Mouse (Mus musculus) embryo, embryonic 11.5 days (tissue): ENCODE results near the gene Abcc4.
A peak's percentile ranks its signal among the peaks of the same experiment; 100 is the strongest.

ENCODE experiments used
- DNase-seq: peaks from one replicate; pipeline ENCODE4 v3.0.0-alpha.2; 2012; ENCODE audit warnings: low read depth, low spot score

Gene Abcc4

GRCm38 (mm10) chr14:118506591-118507146 lies 199.3 kb downstream of the Abcc4 start:
- peak; percentile 30 for DNase-seq

GRCm38 (mm10) chr14:118496767-118497166 lies 209.3 kb downstream of the Abcc4 start:
- no peak for DNase-seq

GRCm38 (mm10) chr14:118495458-118495857 lies 210.6 kb downstream of the Abcc4 start:
- DNase-seq: no peak

- no peak for DNase-seq
Observed at GRCm38 (mm10) chr14:118491708-118492107, 214.3 kb downstream of the Abcc4 start.

GRCm38 (mm10) chr14:118491300-118491699 lies 214.7 kb downstream of the Abcc4 start:
- no peak for DNase-seq

GRCm38 (mm10) chr14:118490525-118490924 lies 215.5 kb downstream of the Abcc4 start:
- no peak for DNase-seq

GRCm38 (mm10) chr14:118486349-118486748 lies 219.7 kb downstream of the Abcc4 start:
- DNase-seq: no peak

- DNase-seq: no peak
Observed at GRCm38 (mm10) chr14:118485646-118486045, 220.4 kb downstream of the Abcc4 start.

- no peak for DNase-seq
Observed at GRCm38 (mm10) chr14:118482320-118482719, 223.7 kb downstream of the Abcc4 start.

GRCm38 (mm10) chr14:118481779-118482178 lies 224.2 kb downstream of the Abcc4 start:
- no peak for DNase-seq

- DNase-seq: no peak
Observed at GRCm38 (mm10) chr14:118476329-118476728, 229.7 kb downstream of the Abcc4 start.

- DNase-seq: no peak
Observed at GRCm38 (mm10) chr14:118475100-118475454, 230.9 kb downstream of the Abcc4 start.

- peak; percentile 13 for DNase-seq
Observed at GRCm38 (mm10) chr14:118474226-118475099, 231.6 kb downstream of the Abcc4 start.

- DNase-seq: peak; percentile 46
Observed at GRCm38 (mm10) chr14:118473831-118474193, 232.2 kb downstream of the Abcc4 start.

- no peak for DNase-seq
Observed at GRCm38 (mm10) chr14:118473188-118473830, 232.7 kb downstream of the Abcc4 start.

- DNase-seq: no peak
Observed at GRCm38 (mm10) chr14:118465331-118465730, 240.7 kb downstream of the Abcc4 start.

GRCm38 (mm10) chr14:118464401-118464800 lies 241.6 kb downstream of the Abcc4 start:
- no peak for DNase-seq

GRCm38 (mm10) chr14:118452572-118452971 lies 253.4 kb downstream of the Abcc4 start:
- DNase-seq: no peak

GRCm38 (mm10) chr14:118440155-118440554 lies 265.9 kb downstream of the Abcc4 start:
- DNase-seq: no peak

- DNase-seq: peak; percentile 35
Observed at GRCm38 (mm10) chr14:118437156-118437931, 268.7 kb downstream of the Abcc4 start.

- peak; percentile 22 for DNase-seq
Observed at GRCm38 (mm10) chr14:118436791-118437155, 269.2 kb downstream of the Abcc4 start.
